Mouse (Mus musculus) liver, adult 2 months (tissue): Measurements from ENCODE around the gene Tmem212. TPM values are rescaled to one million over a fixed set of nuclear protein-coding genes. Genes with fewer than 3 reads are reported as not detected.

Source experiments
- DNase-seq: peaks from one replicate; pipeline ENCODE4 v3.0.0-alpha.2; 2011; ENCODE audit warnings: low read depth, low spot score; ENCODE audit errors: extremely low read depth
- H3K27ac ChIP-seq: fragments of 200-500 bp; replicated peaks from 2 replicates; pipeline ENCODE4 v1.5.1; 2012; ENCODE audit warnings: low read depth, mild to moderate bottlenecking, control low read depth, inconsistent platforms, low read length; ENCODE audit not compliant: insufficient read depth
- H3K27me3 ChIP-seq: fragments of 200-500 bp; 2 replicates; pipeline ENCODE4 v1.6.1; 2012; ENCODE audit warnings: mild to moderate bottlenecking, moderate library complexity, low read length, inconsistent platforms; ENCODE audit not compliant: control insufficient read depth, insufficient read depth
- H3K36me3 ChIP-seq: fragments of 200-500 bp; 2 replicates; pipeline ENCODE4 v1.6.1; 2012; ENCODE audit warnings: low read length, inconsistent platforms; ENCODE audit not compliant: control insufficient read depth, insufficient read depth
- H3K4me1 ChIP-seq: fragments of 200-500 bp; 2 replicates; pipeline ENCODE4 v1.6.1; 2011; ENCODE audit warnings: low read length; ENCODE audit not compliant: control insufficient read depth, insufficient read depth
- H3K4me3 ChIP-seq: fragments of 200-500 bp; 2 replicates; pipeline ENCODE4 v1.5.1; 2011; ENCODE audit warnings: low read depth, mild to moderate bottlenecking, control low read depth, low read length, moderate library complexity; ENCODE audit not compliant: insufficient read depth
- H3K79me2 ChIP-seq: fragments of 200-500 bp; 2 replicates; pipeline ENCODE4 v1.6.1; 2012; ENCODE audit warnings: inconsistent platforms, mild to moderate bottlenecking, low read length, moderate library complexity; ENCODE audit not compliant: control insufficient read depth, insufficient read depth
- H3K9ac ChIP-seq: fragments of 200-500 bp; 2 replicates; pipeline ENCODE4 v1.6.1; 2012; ENCODE audit warnings: low read depth, mild to moderate bottlenecking, control low read depth, inconsistent platforms, low read length
- CTCF ChIP-seq: fragments of 200-500 bp; IDR thresholded peaks from 2 replicates; pipeline ENCODE4 v1.5.1; 2011; ENCODE audit warnings: low read depth, low read length, control low read depth
- POLR2A ChIP-seq: fragments of 200-500 bp; IDR thresholded peaks from 2 replicates; pipeline ENCODE4 v1.6.1; 2011; ENCODE audit warnings: low read length, control low read depth; ENCODE audit not compliant: insufficient read depth; ENCODE audit errors: extremely low read depth
- WGBS: fragments of 180-500 bp; shearing (Covaris S2); methylation state at CpG from one replicate; pipeline ENCODE4 v1.1.7; 2018; 5-methylcytosine and 5-hydroxymethylcytosine counted together
- polyA plus RNA-seq: library from polyadenylated mRNA; depleted of rRNA; stranded (reverse); fragments of >200 nt; gene quantifications from 2 replicates; pipeline ENCODE4 v1.2.3, GENCODE M21; 2012
- total RNA-seq: library from RNA; depleted of rRNA; stranded (reverse); fragments of >200 nt; gene quantifications from 2 replicates; pipeline ENCODE4 v1.2.3, GENCODE M21; 2014

The Tmem212 gene
- total and polyA plus RNA-seq, 2 experiments: not detected

DNA sequence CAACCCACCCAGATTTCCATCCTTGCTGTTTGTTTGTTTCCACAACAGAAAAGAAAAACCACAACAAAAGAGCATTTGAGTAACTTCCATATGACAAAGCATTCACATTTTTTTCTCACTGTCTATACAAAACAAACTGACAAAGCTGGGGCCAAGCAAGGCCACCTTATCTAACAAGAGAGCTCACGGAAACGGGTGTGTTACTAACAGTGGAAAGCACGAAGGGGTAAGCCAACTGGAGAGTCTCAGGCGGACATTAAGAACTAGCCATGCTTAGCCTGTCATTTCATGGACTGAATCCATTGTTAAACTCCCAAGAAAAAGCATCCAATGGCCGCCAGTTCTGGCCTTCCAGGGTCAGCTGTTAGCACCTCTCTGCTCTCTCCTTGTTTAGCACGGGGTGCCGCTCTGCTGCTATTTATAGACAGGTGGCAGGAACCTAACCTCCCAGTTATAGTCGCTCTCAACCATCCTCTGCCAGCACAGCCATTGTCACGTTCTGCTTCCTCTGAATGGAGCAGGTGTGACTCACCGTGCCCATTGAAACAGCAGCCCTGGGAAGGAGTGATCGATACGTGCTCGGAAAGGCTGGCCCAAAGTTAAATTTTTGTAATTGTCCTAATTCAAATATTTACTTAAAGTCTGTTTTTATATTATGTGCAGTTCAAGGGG, 8.6 kb upstream of the Tmem212 start:
- WGBS: 6% methylated on average over 13 of the region's 13 CpGs
- Histone ChIP-seq H3K79me2 (no peaks in the 10 kb centered on the region), H3K27ac (peak overlapping the region; percentile 0; the same call in 1 of the 2 replicates), H3K9ac (no peak overlapping the region), H3K27me3 (no peaks in the 10 kb centered on the region), H3K4me1 (peaks cover 16% of the 10 kb centered on the region), H3K36me3 (no peaks in the 10 kb centered on the region), H3K4me3 (no peak overlapping the region)
- TF ChIP-seq CTCF (no peak), POLR2A (no peak)
- peak; percentile 91 for DNase-seq

DNA sequence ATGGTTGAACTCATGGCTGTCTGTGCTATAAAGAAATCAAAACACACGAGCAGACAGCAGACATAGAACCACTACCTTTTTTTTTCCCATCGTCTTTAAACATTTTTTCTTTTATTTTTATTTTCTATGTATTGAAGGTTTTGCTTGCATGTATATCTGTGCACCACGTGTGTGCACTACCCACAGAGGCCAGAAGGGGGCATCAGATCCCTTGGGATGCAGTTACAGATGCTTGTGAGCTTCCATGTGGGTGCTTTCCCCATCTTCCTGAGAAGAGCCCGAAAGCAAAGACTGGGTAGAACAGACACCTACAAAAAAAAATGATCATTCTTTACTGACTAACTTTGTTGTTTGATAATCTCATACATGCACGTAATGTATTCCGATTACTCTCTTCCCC, 5.7 kb upstream of the Tmem212 start:
- Histone ChIP-seq H3K27me3 (no peaks in the 10 kb centered on the region), H3K79me2 (no peaks in the 10 kb centered on the region), H3K4me3 (no peak overlapping the region), H3K27ac (no peak overlapping the region), H3K4me1 (peaks cover 25% of the 10 kb centered on the region), H3K36me3 (no peaks in the 10 kb centered on the region), H3K9ac (no peak overlapping the region)
- 95% methylated on average over 6 of the region's 6 CpGs for WGBS
- TF ChIP-seq CTCF (peak; percentile 51), POLR2A (no peak)
- no peak for DNase-seq

- Histone ChIP-seq H3K27ac (peak overlapping the region; percentile 77), H3K36me3 (no peaks in the 10 kb centered on the region), H3K27me3 (no peaks in the 10 kb centered on the region), H3K4me1 (peaks cover 14% of the 10 kb centered on the region), H3K4me3 (no peak overlapping the region; the same call in 1 of the 2 replicates), H3K79me2 (no peaks in the 10 kb centered on the region), H3K9ac (peak overlapping the region; percentile 38)
- 6% methylated on average over 13 of the region's 13 CpGs for WGBS
- TF ChIP-seq POLR2A (no peak), CTCF (peak; percentile 66)
- DNase-seq: peak; percentile 85
These were observed 3.0 kb upstream of the Tmem212 start for GRCm38 (mm10) chr3:27899012-27899726.

- peaks cover 14% of the 10 kb centered on the region for H3K4me1 ChIP-seq
- DNase-seq: no peak
- no peaks in the 10 kb centered on the region for H3K27me3 ChIP-seq
- 48% methylated on average over 10 of the region's 10 CpGs for WGBS
- H3K79me2 ChIP-seq: no peaks in the 10 kb centered on the region
- TF ChIP-seq POLR2A: no peak
- TF ChIP-seq CTCF: no peak
- H3K27ac ChIP-seq: no peak overlapping the region
- no peaks in the 10 kb centered on the region for H3K36me3 ChIP-seq
- H3K9ac ChIP-seq: no peak overlapping the region
- H3K4me3 ChIP-seq: no peak overlapping the region
These were observed 2.0 kb upstream of the Tmem212 start for GRCm38 (mm10) chr3:27898178-27898577.

DNA sequence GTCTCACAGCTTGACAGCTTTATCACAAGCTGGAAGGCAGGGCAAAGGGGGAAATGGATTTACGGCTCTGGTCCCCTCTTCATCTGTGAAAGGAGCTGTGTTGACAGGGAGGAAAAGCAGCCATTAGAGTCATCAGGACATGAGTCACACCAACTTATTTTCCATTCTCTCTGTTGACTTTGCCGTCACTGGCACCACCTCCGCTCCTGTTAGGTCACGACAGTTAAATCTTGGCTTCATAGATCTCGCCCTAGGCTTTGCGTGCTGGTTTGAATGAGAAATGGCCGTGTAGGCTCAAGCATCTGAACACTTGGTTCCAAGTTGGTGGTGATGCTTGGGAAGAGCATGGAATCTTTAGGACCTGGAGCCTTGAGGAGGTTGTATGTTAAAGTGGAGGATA, 9.6 kb downstream of the Tmem212 start:
- TF ChIP-seq CTCF (no peak), POLR2A (no peak)
- Histone ChIP-seq H3K4me3 (no peak overlapping the region), H3K36me3 (no peaks in the 10 kb centered on the region), H3K27me3 (no peaks in the 10 kb centered on the region), H3K27ac (no peak overlapping the region), H3K79me2 (no peaks in the 10 kb centered on the region), H3K4me1 (no peaks in the 10 kb centered on the region), H3K9ac (no peak overlapping the region)
- no peak for DNase-seq
- WGBS: 84% methylated on average over 7 of the region's 7 CpGs

GRCm38 (mm10) chr3:27885585-27885984, 10.6 kb downstream of the Tmem212 start:
- DNase-seq: no peak
- TF ChIP-seq CTCF (no peak), POLR2A (no peak)
- Histone ChIP-seq H3K79me2 (no peaks in the 10 kb centered on the region), H3K9ac (no peak overlapping the region), H3K36me3 (no peaks in the 10 kb centered on the region), H3K27ac (no peak overlapping the region), H3K4me3 (no peak overlapping the region), H3K27me3 (no peaks in the 10 kb centered on the region), H3K4me1 (no peaks in the 10 kb centered on the region; the same call in 1 of the 2 replicates)
- WGBS: 94% methylated on average over 6 of the region's 6 CpGs
